Mouse (Mus musculus): Measurements from ENCODE around the gene Nipa1. TPM values are rescaled to one million over a fixed set of nuclear protein-coding genes. Genes with fewer than 3 reads are reported as not detected.
"Not testable (repeated sequence)": the region's sequence is repeated elsewhere in the genome, so short reads cannot be mapped to it uniquely, and the experiment has no call there.

Gene Nipa1
- polyA plus RNA-seq, 1 experiment from 2014 or later = 8.3 TPM

DNA sequence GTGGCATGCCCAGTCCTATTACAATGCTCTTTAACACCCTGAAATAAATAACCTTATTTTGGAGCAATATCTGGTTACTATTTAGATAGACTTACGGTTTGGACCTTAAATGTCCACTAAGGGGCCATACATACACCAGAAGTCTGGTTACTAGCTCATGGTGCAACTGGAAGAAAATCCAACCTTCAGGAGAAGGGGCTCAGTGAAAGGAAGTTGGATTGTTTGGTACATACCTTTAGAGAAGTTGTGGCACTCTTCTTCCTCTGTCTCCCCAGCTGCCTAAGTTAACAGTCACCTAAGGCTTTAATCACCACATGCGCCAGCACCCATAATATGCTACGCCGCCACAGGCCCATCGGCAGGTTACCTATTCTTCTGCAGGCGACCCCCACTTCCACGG is 3.9 kb downstream of the Nipa1 start:
- no peak for ATAC-seq (replicated peaks; ENCODE audit: insufficient number of reproducible peaks, low FRiP score, low TSS enrichment, low read depth)
- H3K36me3 ChIP-seq (replicated peaks; ENCODE audit: control insufficient read depth, insufficient read depth, low read depth, low read length) = no peaks in the 10 kb centered on the region
- 96% methylated on average over 7 of the region's 7 CpGs for WGBS
- H3K9ac ChIP-seq (replicated peaks; ENCODE audit: low read length) = no peak overlapping the region
- no peaks in the 10 kb centered on the region for H3K4me1 ChIP-seq (ENCODE audit: control insufficient read depth, insufficient read depth, low read length)
- DNase-seq (ENCODE audit: low spot score) = no peak
- H3K27ac ChIP-seq (replicated peaks; ENCODE audit: low read depth, low read length) = no peak overlapping the region
- no peak overlapping the region for H3K4me2 ChIP-seq (ENCODE audit: low read depth, low read length)
- H3K9me3 ChIP-seq (replicated peaks; ENCODE audit: control insufficient read depth, low read length) = no peaks in the 10 kb centered on the region
- H3K27me3 ChIP-seq (ENCODE audit: control insufficient read depth, insufficient read depth, low read length) = no peaks in the 10 kb centered on the region
- H3K4me3 ChIP-seq (ENCODE audit: low read depth, low read length) = no peak overlapping the region

GRCm38 (mm10) chr7:56015172-56015571 is 4.6 kb downstream of the Nipa1 start:
- DNase-seq (ENCODE audit: low spot score) = no peak
- no peak for ATAC-seq (replicated peaks; ENCODE audit: insufficient number of reproducible peaks, low FRiP score, low TSS enrichment, low read depth)
- no peaks in the 10 kb centered on the region for H3K9me3 ChIP-seq (replicated peaks; ENCODE audit: control insufficient read depth, low read length)
- H3K4me2 ChIP-seq (ENCODE audit: low read depth, low read length) = no peak overlapping the region
- WGBS = 90% methylated on average over 6 of the region's 6 CpGs
- no peak overlapping the region for H3K27ac ChIP-seq (replicated peaks; ENCODE audit: low read depth, low read length)
- no peaks in the 10 kb centered on the region for H3K36me3 ChIP-seq (replicated peaks; ENCODE audit: control insufficient read depth, insufficient read depth, low read depth, low read length)
- no peaks in the 10 kb centered on the region for H3K27me3 ChIP-seq (ENCODE audit: control insufficient read depth, insufficient read depth, low read length)
- H3K4me1 ChIP-seq (ENCODE audit: control insufficient read depth, insufficient read depth, low read length) = no peaks in the 10 kb centered on the region
- no peak overlapping the region for H3K4me3 ChIP-seq (ENCODE audit: low read depth, low read length)
- H3K9ac ChIP-seq (replicated peaks; ENCODE audit: low read length) = no peak overlapping the region

GRCm38 (mm10) chr7:56014002-56014702 is 5.6 kb downstream of the Nipa1 start:
- H3K4me2 ChIP-seq (ENCODE audit: low read depth, low read length); H3K36me3 ChIP-seq (replicated peaks; ENCODE audit: control insufficient read depth, insufficient read depth, low read depth, low read length); H3K4me1 ChIP-seq (ENCODE audit: control insufficient read depth, insufficient read depth, low read length); H3K9me3 ChIP-seq (replicated peaks; ENCODE audit: control insufficient read depth, low read length); H3K27me3 ChIP-seq (ENCODE audit: control insufficient read depth, insufficient read depth, low read length); H3K27ac ChIP-seq (replicated peaks; ENCODE audit: low read depth, low read length); H3K9ac ChIP-seq (replicated peaks; ENCODE audit: low read length); DNase-seq (ENCODE audit: low spot score); ATAC-seq (replicated peaks; ENCODE audit: insufficient number of reproducible peaks, low FRiP score, low TSS enrichment, low read depth); H3K4me3 ChIP-seq (ENCODE audit: low read depth, low read length): not testable (repeated sequence)
- 82% methylated on average over 5 of the region's 18 CpGs for WGBS

DNA sequence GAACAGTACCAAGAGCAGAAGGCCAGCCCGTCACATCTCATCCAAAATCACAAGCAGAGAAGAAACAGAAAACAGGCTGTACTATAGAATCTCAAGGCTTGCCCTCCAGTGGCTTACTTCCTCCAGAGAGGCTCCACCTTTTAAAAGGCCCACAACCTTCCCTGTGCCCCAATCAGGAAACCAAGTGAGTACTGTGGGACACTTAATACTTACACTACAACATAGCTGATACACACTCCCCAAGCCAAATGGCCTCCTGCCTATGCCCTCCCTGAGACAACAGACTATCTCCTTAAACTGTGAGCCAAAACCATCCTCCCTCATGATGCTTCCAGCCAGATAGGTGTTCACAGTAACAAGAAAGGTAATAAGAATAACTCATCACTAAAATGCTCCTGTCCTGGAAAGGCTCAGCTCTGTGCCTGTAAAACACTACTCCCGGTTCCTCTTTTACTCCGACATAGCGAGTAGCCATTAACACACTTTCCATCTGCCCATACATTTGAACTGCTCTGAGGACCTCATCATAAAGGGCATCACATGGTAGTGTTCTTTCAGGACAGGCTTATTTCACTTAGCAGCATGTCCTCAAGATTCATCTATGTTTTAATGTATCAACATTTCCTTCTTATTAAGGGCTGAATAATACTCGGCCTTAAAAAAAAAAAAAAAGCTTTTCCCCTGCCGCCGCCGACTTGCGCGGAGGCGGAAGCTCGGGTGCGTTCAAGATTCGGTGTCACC is 6.3 kb downstream of the Nipa1 start:
- Histone ChIP-seq H3K4me2 (ENCODE audit: low read depth, low read length) (no peak overlapping the region), H3K4me3 (ENCODE audit: low read depth, low read length) (no peak overlapping the region)

DNA sequence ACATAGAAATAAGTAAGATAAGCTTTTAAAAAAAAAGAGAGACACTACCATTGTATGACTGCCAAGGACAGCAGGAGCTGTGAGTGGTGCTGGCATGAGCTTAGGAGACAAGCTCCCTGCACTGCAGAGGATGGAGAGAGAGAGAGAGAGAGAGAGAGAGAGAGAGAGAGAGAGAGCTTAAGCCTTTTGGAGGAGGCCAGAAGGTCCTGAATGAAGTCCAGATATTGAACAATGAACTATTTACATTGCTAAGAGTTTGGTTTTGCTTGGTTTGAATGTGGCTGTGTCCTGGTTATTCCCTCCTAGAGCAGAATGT is 8.8 kb downstream of the Nipa1 start:
- H3K9ac ChIP-seq (replicated peaks; ENCODE audit: low read length) = no peak overlapping the region

More for the DNA sequence above, 6.3 kb downstream of the Nipa1 start:
- no peaks in the 10 kb centered on the region for H3K36me3 ChIP-seq (replicated peaks; ENCODE audit: control insufficient read depth, insufficient read depth, low read depth, low read length)
- H3K9me3 ChIP-seq (replicated peaks; ENCODE audit: control insufficient read depth, low read length) = no peaks in the 10 kb centered on the region
- ATAC-seq (replicated peaks; ENCODE audit: insufficient number of reproducible peaks, low FRiP score, low TSS enrichment, low read depth) = no peak
- no peak overlapping the region for H3K9ac ChIP-seq (replicated peaks; ENCODE audit: low read length)
- WGBS = 95% methylated on average over 14 of the region's 14 CpGs
- H3K27me3 ChIP-seq (ENCODE audit: control insufficient read depth, insufficient read depth, low read length) = no peaks in the 10 kb centered on the region
- H3K27ac ChIP-seq (replicated peaks; ENCODE audit: low read depth, low read length) = no peak overlapping the region
- H3K4me1 ChIP-seq (ENCODE audit: control insufficient read depth, insufficient read depth, low read length) = no peaks in the 10 kb centered on the region
- no peak for DNase-seq (ENCODE audit: low spot score)

DNA sequence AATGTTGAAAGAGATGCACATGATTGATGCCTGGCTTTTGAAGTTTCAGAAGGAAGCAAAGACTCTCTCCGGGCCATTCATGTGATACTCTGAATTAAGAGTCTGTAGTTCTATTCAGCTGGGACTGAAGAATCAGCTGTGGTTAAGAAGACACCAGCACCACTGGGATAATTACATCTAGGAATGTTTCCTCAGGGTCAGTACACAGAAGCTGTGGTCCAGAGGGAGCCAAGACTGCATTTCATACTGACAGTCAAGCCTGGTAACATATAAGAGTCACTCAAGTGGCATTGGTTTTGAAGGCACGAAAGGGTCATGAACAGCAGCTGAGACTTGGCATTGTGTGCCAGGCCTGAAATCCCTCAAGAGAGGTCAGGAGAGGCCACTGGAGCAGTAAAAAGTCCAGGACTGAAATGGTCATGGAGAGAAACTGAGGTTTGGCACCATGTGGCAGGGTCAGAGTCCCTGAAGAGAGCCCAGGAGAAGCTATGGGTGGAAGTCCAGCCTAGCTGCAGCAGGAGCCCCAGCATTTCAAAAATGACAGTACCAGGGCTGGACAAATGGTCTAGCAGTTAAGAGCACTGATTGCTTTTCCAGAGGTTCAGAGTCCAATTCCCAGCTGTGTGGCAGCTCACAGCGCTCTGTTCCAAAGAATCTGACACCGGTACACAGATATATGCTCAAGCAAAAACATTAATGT is 9.3 kb downstream of the Nipa1 start:
- Histone ChIP-seq H3K27me3 (ENCODE audit: control insufficient read depth, insufficient read depth, low read length) (no peaks in the 10 kb centered on the region), H3K9ac (replicated peaks; ENCODE audit: low read length) (no peak overlapping the region), H3K9me3 (replicated peaks; ENCODE audit: control insufficient read depth, low read length) (no peaks in the 10 kb centered on the region), H3K36me3 (replicated peaks; ENCODE audit: control insufficient read depth, insufficient read depth, low read depth, low read length) (no peaks in the 10 kb centered on the region), H3K4me3 (ENCODE audit: low read depth, low read length) (no peak overlapping the region), H3K4me1 (ENCODE audit: control insufficient read depth, insufficient read depth, low read length) (no peaks in the 10 kb centered on the region), H3K27ac (replicated peaks; ENCODE audit: low read depth, low read length) (no peak overlapping the region), H3K4me2 (ENCODE audit: low read depth, low read length) (no peak overlapping the region)
- DNase-seq (ENCODE audit: low spot score) (no peak), ATAC-seq (replicated peaks; ENCODE audit: insufficient number of reproducible peaks, low FRiP score, low TSS enrichment, low read depth) (no peak)
- 83% methylated on average over 4 of the region's 4 CpGs for WGBS

More for the DNA sequence above, 8.8 kb downstream of the Nipa1 start:
- Histone ChIP-seq H3K36me3 (replicated peaks; ENCODE audit: control insufficient read depth, insufficient read depth, low read depth, low read length) (no peaks in the 10 kb centered on the region), H3K27ac (replicated peaks; ENCODE audit: low read depth, low read length) (no peak overlapping the region), H3K9me3 (replicated peaks; ENCODE audit: control insufficient read depth, low read length) (no peaks in the 10 kb centered on the region), H3K4me3 (ENCODE audit: low read depth, low read length) (no peak overlapping the region), H3K4me1 (ENCODE audit: control insufficient read depth, insufficient read depth, low read length) (no peaks in the 10 kb centered on the region), H3K27me3 (ENCODE audit: control insufficient read depth, insufficient read depth, low read length) (no peaks in the 10 kb centered on the region), H3K4me2 (ENCODE audit: low read depth, low read length) (no peak overlapping the region)
- ATAC-seq (replicated peaks; ENCODE audit: insufficient number of reproducible peaks, low FRiP score, low TSS enrichment, low read depth) (no peak), DNase-seq (ENCODE audit: low spot score) (no peak)

- ATAC-seq (replicated peaks; ENCODE audit: insufficient number of reproducible peaks, low FRiP score, low TSS enrichment, low read depth) = no peak
- Histone ChIP-seq H3K9me3 (replicated peaks; ENCODE audit: control insufficient read depth, low read length) (no peaks in the 10 kb centered on the region), H3K27ac (replicated peaks; ENCODE audit: low read depth, low read length) (no peak overlapping the region), H3K36me3 (replicated peaks; ENCODE audit: control insufficient read depth, insufficient read depth, low read depth, low read length) (no peaks in the 10 kb centered on the region), H3K27me3 (ENCODE audit: control insufficient read depth, insufficient read depth, low read length) (no peaks in the 10 kb centered on the region), H3K4me2 (ENCODE audit: low read depth, low read length) (no peak overlapping the region), H3K9ac (replicated peaks; ENCODE audit: low read length) (no peak overlapping the region), H3K4me1 (ENCODE audit: control insufficient read depth, insufficient read depth, low read length) (no peaks in the 10 kb centered on the region), H3K4me3 (ENCODE audit: low read depth, low read length) (no peak overlapping the region)
- 3% methylated on average over 4 of the region's 4 CpGs for WGBS
- DNase-seq (ENCODE audit: low spot score) = no peak
Observed at GRCm38 (mm10) chr7:55998997-55999396, 20.8 kb downstream of the Nipa1 start.

DNA sequence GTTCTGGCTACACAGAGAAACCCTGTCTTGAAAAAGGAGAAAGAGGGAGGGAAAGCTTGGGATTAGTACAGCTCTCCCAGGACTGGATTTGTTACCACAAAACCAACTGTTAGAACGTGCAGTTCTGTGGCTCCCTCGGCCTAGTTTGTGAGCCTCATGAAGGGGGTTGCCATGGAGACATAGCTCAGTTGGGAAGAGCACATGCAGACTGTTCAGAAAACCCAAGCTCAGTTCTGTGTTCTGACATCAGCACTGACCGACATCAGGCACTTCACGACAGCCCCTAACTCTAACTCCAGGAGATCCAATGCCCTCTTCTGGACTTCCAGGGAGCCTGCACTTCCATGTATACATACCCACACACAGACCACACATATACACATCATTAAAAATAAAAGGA is 24.7 kb downstream of the Nipa1 start:
- H3K4me3 ChIP-seq (ENCODE audit: low read depth, low read length) = no peak overlapping the region
- no peaks in the 10 kb centered on the region for H3K9me3 ChIP-seq (replicated peaks; ENCODE audit: control insufficient read depth, low read length)
- DNase-seq (ENCODE audit: low spot score) (no peak), ATAC-seq (replicated peaks; ENCODE audit: insufficient number of reproducible peaks, low FRiP score, low TSS enrichment, low read depth) (no peak)
- 64% methylated on average over 4 of the region's 4 CpGs for WGBS
- no peaks in the 10 kb centered on the region for H3K27me3 ChIP-seq (ENCODE audit: control insufficient read depth, insufficient read depth, low read length)
- no peaks in the 10 kb centered on the region for H3K4me1 ChIP-seq (ENCODE audit: control insufficient read depth, insufficient read depth, low read length)
- no peak overlapping the region for H3K9ac ChIP-seq (replicated peaks; ENCODE audit: low read length)
- no peaks in the 10 kb centered on the region for H3K36me3 ChIP-seq (replicated peaks; ENCODE audit: control insufficient read depth, insufficient read depth, low read depth, low read length)
- no peak overlapping the region for H3K27ac ChIP-seq (replicated peaks; ENCODE audit: low read depth, low read length)
- H3K4me2 ChIP-seq (ENCODE audit: low read depth, low read length) = no peak overlapping the region
